Comparison of ENCODE assay signal across 23 mouse cellular contexts in the genomic region with DNA sequence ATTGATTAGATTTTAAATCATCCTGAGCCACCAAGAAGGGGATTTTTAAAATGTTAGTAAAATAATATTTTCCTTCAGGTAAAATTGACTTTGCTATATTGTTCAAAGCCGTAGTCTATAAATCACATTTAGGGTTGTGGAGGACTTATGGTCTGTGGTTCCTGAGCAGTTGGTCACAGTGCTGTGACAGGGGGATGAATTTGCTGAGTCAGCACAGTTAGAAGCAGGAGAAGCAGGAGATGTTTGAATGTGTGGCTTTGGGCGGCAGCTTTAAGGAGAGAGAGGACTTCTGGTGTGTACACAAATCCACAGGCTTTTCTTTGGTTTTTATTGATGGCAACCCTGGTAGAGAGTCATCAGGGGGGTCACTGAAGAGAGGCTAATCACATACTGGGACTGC.
A peak's percentile ranks its signal among the peaks of the same experiment; 100 is the strongest.
DNase-seq lines count a peak whose midpoint lies in the region; ATAC-seq and TF ChIP-seq lines count a peak whose summit lies in the region.
"Had no signal": no experiment of that assay in that cellular context is flagged by ENCODE, and none has a peak within 500 bp of the region (broad histone marks: within the 10 kb centered on the region; RNA-seq: fewer than 3 reads in every experiment).

No protein-coding gene starts in this region.

- peak overlapping the region; percentile 57; the same call in 1 of the 2 replicates for H3K27ac ChIP-seq in heart, embryonic 10.5 days
- no peak overlapping the region for H3K27ac ChIP-seq in kidney, embryonic 14.5 days (ENCODE audit: low read depth, low read length)
- 0 out of 2 replicates have a peak overlapping the region, but pooled peaks have one; percentile 9 for H3K27ac ChIP-seq in lung, embryonic 15.5 days
- H3K27ac ChIP-seq in embryonic fibroblast, embryonic 13.5 days (ENCODE audit: insufficient read depth, low read length), result peak overlapping the region; percentile 88
- H3K27ac ChIP-seq: forebrain, embryonic 12.5 days; forebrain, embryonic 15.5 days; heart, adult 2 months; hindbrain, embryonic 13.5 days; intestine, embryonic 15.5 days had no signal

- H3K9ac ChIP-seq in kidney, embryonic 14.5 days (ENCODE audit: low read depth, low read length), result no peak overlapping the region
- H3K9ac ChIP-seq in lung, embryonic 15.5 days, result no peak overlapping the region
- H3K9ac ChIP-seq: forebrain, embryonic 12.5 days; forebrain, embryonic 15.5 days; hindbrain, embryonic 13.5 days; intestine, embryonic 15.5 days had no signal

- WGBS in heart, embryonic 10.5 days, result 76% methylated on average over 2 of the region's 2 CpGs
- WGBS in kidney, embryonic 14.5 days, result 57% methylated on average over 2 of the region's 2 CpGs
- 66% methylated on average over 2 of the region's 2 CpGs for WGBS in lung, embryonic 15.5 days

- TF ChIP-seq POLR2A in embryonic fibroblast, embryonic 13.5 days (IDR thresholded peaks at IDR 0.05; ENCODE audit: low read depth, low read length), result no peak

- H3K36me3 ChIP-seq in heart, embryonic 10.5 days, result no peaks in the 10 kb centered on the region
- H3K36me3 ChIP-seq in kidney, embryonic 14.5 days (ENCODE audit: control insufficient read depth, insufficient read depth, low read length), result no peaks in the 10 kb centered on the region
- 0 out of 2 replicates have a peak, but pooled peaks cover 3% of the 10 kb centered on the region for H3K36me3 ChIP-seq in lung, embryonic 15.5 days
- H3K36me3 ChIP-seq: forebrain, embryonic 12.5 days; forebrain, embryonic 15.5 days; hindbrain, embryonic 13.5 days; intestine, embryonic 15.5 days had no signal

- no peak for TF ChIP-seq CTCF in embryonic fibroblast, embryonic 13.5 days (IDR thresholded peaks at IDR 0.05; ENCODE audit: borderline replicate concordance, insufficient read depth, low read length)

- no peaks in the 10 kb centered on the region for H3K9me3 ChIP-seq in heart, embryonic 10.5 days
- no peaks in the 10 kb centered on the region for H3K9me3 ChIP-seq in kidney, embryonic 14.5 days (ENCODE audit: control insufficient read depth, low read length)
- H3K9me3 ChIP-seq in lung, embryonic 15.5 days, result no peaks in the 10 kb centered on the region
- H3K9me3 ChIP-seq: forebrain, embryonic 12.5 days; forebrain, embryonic 15.5 days; hindbrain, embryonic 13.5 days; intestine, embryonic 15.5 days had no signal

- no peak overlapping the region for H3K4me2 ChIP-seq in kidney, embryonic 14.5 days (replicated peaks; ENCODE audit: low read depth, low read length)
- H3K4me2 ChIP-seq in lung, embryonic 15.5 days, result no peak overlapping the region
- H3K4me2 ChIP-seq: forebrain, embryonic 12.5 days; forebrain, embryonic 15.5 days; hindbrain, embryonic 13.5 days; intestine, embryonic 15.5 days had no signal

- 0 out of 2 replicates have a peak, but pooled peaks have one; percentile 43 for ATAC-seq in kidney, embryonic 14.5 days (ENCODE audit: low FRiP score, low TSS enrichment)
- ATAC-seq in lung, embryonic 15.5 days (ENCODE audit: borderline replicate concordance, extremely low read depth, low FRiP score, low TSS enrichment), result no peak
- ATAC-seq: forebrain, embryonic 15.5 days; hindbrain, embryonic 16.5 days; intestine, embryonic 15.5 days; Patski had no signal

- H3K4me3 ChIP-seq in heart, embryonic 10.5 days, result no peak overlapping the region
- H3K4me3 ChIP-seq in kidney, embryonic 14.5 days (ENCODE audit: low read length), result no peak overlapping the region
- no peak overlapping the region for H3K4me3 ChIP-seq in lung, embryonic 15.5 days
- no peak overlapping the region for H3K4me3 ChIP-seq in embryonic fibroblast, embryonic 13.5 days (ENCODE audit: insufficient read depth, low read length)
- H3K4me3 ChIP-seq: forebrain, embryonic 12.5 days; forebrain, embryonic 15.5 days; heart, adult 2 months; hindbrain, embryonic 13.5 days; intestine, embryonic 15.5 days had no signal

- no peaks in the 10 kb centered on the region for H3K27me3 ChIP-seq in heart, embryonic 10.5 days (ENCODE audit: insufficient read depth, poor library complexity, severe bottlenecking)
- H3K27me3 ChIP-seq in kidney, embryonic 14.5 days (ENCODE audit: control insufficient read depth, insufficient read depth, low read length), result no peaks in the 10 kb centered on the region
- no peaks in the 10 kb centered on the region for H3K27me3 ChIP-seq in lung, embryonic 15.5 days
- H3K27me3 ChIP-seq: forebrain, embryonic 12.5 days; forebrain, embryonic 15.5 days; hindbrain, embryonic 13.5 days; intestine, embryonic 15.5 days; Patski had no signal

- DNase-seq in heart, embryonic 10.5 days (ENCODE audit: low spot score), result peak; percentile 17
- no peak for DNase-seq in heart, postnatal 4 days
- DNase-seq in kidney, postnatal 10 days, result no peak
- DNase-seq in lung, adult 18-20 months, result no peak
- no peak for DNase-seq in right cerebral cortex, postnatal 10 days (ENCODE audit: low spot score in 2 of 2)
- DNase-seq: adrenal gland, postnatal 10 days; adrenal gland, postnatal 36 days; B cell, adult 2 months; cerebellum, adult 18-20 months; cerebellum, adult 9-10 months; cerebellum, postnatal 14 days; gastrocnemius, postnatal 25 days; heart, adult 2 months; kidney, adult 11 months had no signal

- peaks cover 13% of the 10 kb centered on the region for H3K4me1 ChIP-seq in heart, embryonic 10.5 days
- H3K4me1 ChIP-seq in kidney, embryonic 14.5 days (ENCODE audit: control insufficient read depth, insufficient read depth, low read length), result 0 out of 2 replicates have a peak, but pooled peaks cover 3% of the 10 kb centered on the region
- peaks cover 34% of the 10 kb centered on the region for H3K4me1 ChIP-seq in lung, embryonic 15.5 days
- peaks cover 14% of the 10 kb centered on the region for H3K4me1 ChIP-seq in embryonic fibroblast, embryonic 13.5 days (ENCODE audit: control insufficient read depth, insufficient read depth, low read length)
- H3K4me1 ChIP-seq: forebrain, embryonic 12.5 days; forebrain, embryonic 15.5 days; hindbrain, embryonic 13.5 days; intestine, embryonic 15.5 days had no signal
